25 mouse cellular contexts compared by ENCODE assay signal in the genomic region with DNA sequence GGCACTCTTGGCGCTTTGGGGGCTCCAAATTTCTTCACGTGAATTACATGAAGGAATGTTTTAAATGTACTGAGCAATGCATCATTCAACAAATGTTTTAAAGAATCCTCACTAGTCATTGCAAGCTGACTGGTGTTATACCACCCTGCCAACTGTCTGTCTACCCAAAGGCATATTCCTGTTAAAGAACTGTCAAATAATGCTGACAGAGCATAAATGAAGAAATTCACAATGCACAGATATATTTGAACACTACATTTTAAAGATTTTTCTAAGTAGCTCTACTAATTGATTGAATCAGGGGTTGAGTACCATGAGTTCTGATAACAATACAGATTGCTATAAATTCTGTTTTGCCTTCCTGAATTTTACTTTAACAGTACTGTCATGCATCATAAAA. TPM values are rescaled to one million over a fixed set of nuclear protein-coding genes. Genes with fewer than 3 reads are reported as not detected.
"Had no signal": no experiment of that assay in that cellular context is flagged by ENCODE, and none has a peak within 500 bp of the region (broad histone marks: within the 10 kb centered on the region; RNA-seq: fewer than 3 reads in every experiment).

No protein-coding gene starts in this region.

- H3K36me3 ChIP-seq: neural tube, embryonic 13.5 days; neural tube, embryonic 15.5 days; stomach, embryonic 15.5 days had no signal

- H3K4me3 ChIP-seq: neural tube, embryonic 13.5 days; neural tube, embryonic 15.5 days; stomach, embryonic 15.5 days had no signal

- H3K9me3 ChIP-seq: neural tube, embryonic 13.5 days; neural tube, embryonic 15.5 days; stomach, embryonic 15.5 days had no signal

- H3K27me3 ChIP-seq: neural tube, embryonic 13.5 days; neural tube, embryonic 15.5 days; stomach, embryonic 15.5 days had no signal

- H3K9ac ChIP-seq: neural tube, embryonic 13.5 days; neural tube, embryonic 15.5 days; stomach, embryonic 15.5 days had no signal

- H3K4me1 ChIP-seq: neural tube, embryonic 13.5 days; neural tube, embryonic 15.5 days; stomach, embryonic 15.5 days had no signal

- H3K4me2 ChIP-seq: neural tube, embryonic 13.5 days; neural tube, embryonic 15.5 days; stomach, embryonic 15.5 days had no signal

- DNase-seq: retina, postnatal 1 day; right cerebral cortex, adult 18-20 months; right cerebral cortex, postnatal 14 days; right cerebral cortex, postnatal 25 days; right cerebral cortex, postnatal 4 days; spleen, adult 18-20 months; thymus, adult 18-20 months; thymus, adult 2 months; thymus, postnatal 14 days; thymus, postnatal 25 days; thymus, postnatal 36 days; thymus, postnatal 4 days had no signal

- H3K27ac ChIP-seq: neural tube, embryonic 13.5 days; neural tube, embryonic 15.5 days; stomach, embryonic 15.5 days; stomach, postnatal 0 days had no signal

RNA-seq across cellular contexts. Expression of a gene that starts 2.9 kb away (rescaled TPM):
- total RNA-seq: neutrophil, adult 5-6 weeks had no signal
- polyA plus RNA-seq: neural tube, embryonic 13.5 days; neural tube, embryonic 14.5 days; neural tube, embryonic 15.5 days; small intestine, adult 2 months; spleen, adult 2 months; stomach, embryonic 14.5 days; stomach, embryonic 16.5 days; stomach, postnatal 0 days; testis, adult 2 months; thymus, adult 2 months; thymus, postnatal 0 days; urinary bladder, adult 2 months had no signal
